Mouse (Mus musculus) C2C12 (cell line): ENCODE results near the gene Dnajc8.

Source experiments
- CEBPB ChIP-seq: IDR thresholded peaks from one replicate; pipeline ENCODE4 v1.6.1; 2011; ENCODE audit warnings: low read depth, mild to moderate bottlenecking, control low read depth, moderate library complexity
- CTCF ChIP-seq: IDR thresholded peaks from one replicate; pipeline ENCODE4 v1.5.1; 2011; ENCODE audit not compliant: control insufficient read depth, insufficient read depth, insufficient read length
- FOSL1 ChIP-seq: IDR thresholded peaks from one replicate; pipeline ENCODE4 v1.8.0; 2011; ENCODE audit warnings: mild to moderate bottlenecking, low read length; ENCODE audit not compliant: poor library complexity, insufficient read depth, severe bottlenecking
- MAX ChIP-seq: IDR thresholded peaks from one replicate; pipeline ENCODE4 v1.6.1; 2011; ENCODE audit warnings: mild to moderate bottlenecking, control low read depth
- MYOD1 ChIP-seq: IDR thresholded peaks from one replicate; pipeline ENCODE4 v1.6.1; 2011; ENCODE audit warnings: low read depth; ENCODE audit not compliant: control insufficient read depth, insufficient read length
- MYOG ChIP-seq: IDR thresholded peaks from one replicate; pipeline ENCODE4 v1.6.1; 2011; ENCODE audit not compliant: control insufficient read depth, insufficient read length; ENCODE audit errors: extremely low read depth
- USF1 ChIP-seq: IDR thresholded peaks from one replicate; pipeline ENCODE4 v1.6.1; 2011; ENCODE audit warnings: low read depth, mild to moderate bottlenecking, control low read depth, moderate library complexity

- TF ChIP-seq CTCF = no peak
- TF ChIP-seq MYOG = no peak
- TF ChIP-seq USF1 = no peak
- no peak for TF ChIP-seq CEBPB
- no peak for TF ChIP-seq FOSL1
- TF ChIP-seq MAX = no peak
- TF ChIP-seq MYOD1 = no peak
These were observed 8.7 kb upstream of the Dnajc8 start for GRCm38 (mm10) chr4:132526678-132527077.
